Mouse (Mus musculus) right cerebral cortex, postnatal 4 days (tissue): ENCODE data around the gene Plbd2.
A peak's percentile ranks its signal among the peaks of the same experiment; 100 is the strongest.

Experiments
- DNase-seq: peaks from one replicate; pipeline ENCODE4 v3.0.0-alpha.2; 2022

Plbd2 gene

GRCm38 (mm10) chr5:120503144-120503795, at the start of gene Plbd2:
Gene Plbd2 (minus strand): TSS chr5:120503625.
- DNase-seq: peak; percentile 95

- no peak for DNase-seq
Observed at GRCm38 (mm10) chr5:120550673-120551072, 47.2 kb upstream of the Plbd2 start.

GRCm38 (mm10) chr5:120550137-120550536, 46.7 kb upstream of the Plbd2 start:
- no peak for DNase-seq

DNA sequence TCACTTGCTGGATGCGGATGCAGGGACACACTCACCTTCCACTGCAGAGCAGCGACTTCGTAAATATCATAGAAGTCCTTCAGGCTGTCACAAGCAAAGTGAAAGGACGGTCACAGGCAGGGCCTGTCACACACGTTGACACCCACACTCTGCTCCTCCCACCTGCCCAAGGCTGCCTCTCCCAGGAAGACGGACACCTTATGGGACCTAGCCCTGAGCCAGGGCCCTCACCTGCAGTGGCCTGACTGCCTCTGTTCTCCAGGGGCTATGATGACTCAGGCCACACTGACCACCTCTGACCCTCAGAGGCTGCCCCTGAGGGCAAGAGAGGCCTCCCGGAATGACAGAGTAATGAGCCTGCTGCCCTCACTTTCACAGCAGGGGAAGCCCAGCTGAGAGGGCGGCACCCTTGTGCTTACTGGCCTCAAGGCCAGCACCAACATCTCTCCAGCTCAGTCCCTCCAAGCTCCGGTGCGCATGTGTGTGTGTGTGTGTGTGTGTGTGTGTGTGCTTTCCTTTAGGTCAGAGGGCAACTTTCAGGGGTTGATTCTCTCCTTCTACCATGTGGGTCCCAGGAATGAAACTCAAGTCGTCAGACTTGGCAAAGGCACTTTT, 44.9 kb upstream of the Plbd2 start:
- DNase-seq: no peak

DNA sequence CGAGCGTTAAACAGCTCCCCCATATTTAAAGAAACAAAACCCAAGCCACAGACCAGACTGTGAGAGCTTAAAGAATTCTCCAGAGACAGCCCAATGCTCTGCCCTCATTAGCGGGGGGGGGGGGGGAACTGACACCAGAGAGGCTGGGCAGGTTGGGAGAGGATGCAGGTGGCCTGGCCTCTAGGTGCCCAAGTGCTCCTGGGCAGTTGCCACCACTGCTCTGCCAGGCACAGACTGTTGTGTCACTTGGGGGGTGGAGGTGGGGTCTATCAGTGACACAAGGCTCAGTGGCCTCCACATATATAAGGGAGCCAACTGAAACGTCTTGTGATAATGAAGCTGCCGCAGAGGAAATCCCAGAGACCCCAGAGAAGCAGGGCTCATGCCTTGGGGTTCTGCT, 33.2 kb upstream of the Plbd2 start:
- DNase-seq: no peak

GRCm38 (mm10) chr5:120536046-120536445, 32.6 kb upstream of the Plbd2 start:
- peak; percentile 26 for DNase-seq

GRCm38 (mm10) chr5:120534686-120535075, 31.3 kb upstream of the Plbd2 start:
- no peak for DNase-seq

GRCm38 (mm10) chr5:120534071-120534685, 30.8 kb upstream of the Plbd2 start:
- no peak for DNase-seq

DNA sequence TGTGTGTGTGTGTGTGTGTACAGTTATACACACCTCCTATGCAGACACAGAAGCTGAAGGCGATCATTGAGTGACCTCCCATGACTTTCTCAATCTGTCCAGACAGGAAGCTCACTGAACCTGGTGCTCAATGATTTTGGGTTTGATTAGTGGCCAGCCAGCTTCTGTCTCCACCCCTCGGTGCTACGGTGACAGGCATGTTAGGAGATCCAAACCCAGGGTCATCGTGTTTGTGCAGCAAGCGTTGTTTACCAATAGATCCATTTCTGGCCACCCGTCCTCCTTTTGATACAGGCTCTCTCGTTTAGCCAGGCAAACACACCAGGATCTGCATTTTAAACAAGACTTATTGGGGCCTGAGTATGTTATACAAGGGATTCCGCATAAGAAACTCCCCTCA, 28.2 kb upstream of the Plbd2 start:
- DNase-seq: no peak

GRCm38 (mm10) chr5:120527296-120527964, 24.0 kb upstream of the Plbd2 start:
- DNase-seq: no peak

DNA sequence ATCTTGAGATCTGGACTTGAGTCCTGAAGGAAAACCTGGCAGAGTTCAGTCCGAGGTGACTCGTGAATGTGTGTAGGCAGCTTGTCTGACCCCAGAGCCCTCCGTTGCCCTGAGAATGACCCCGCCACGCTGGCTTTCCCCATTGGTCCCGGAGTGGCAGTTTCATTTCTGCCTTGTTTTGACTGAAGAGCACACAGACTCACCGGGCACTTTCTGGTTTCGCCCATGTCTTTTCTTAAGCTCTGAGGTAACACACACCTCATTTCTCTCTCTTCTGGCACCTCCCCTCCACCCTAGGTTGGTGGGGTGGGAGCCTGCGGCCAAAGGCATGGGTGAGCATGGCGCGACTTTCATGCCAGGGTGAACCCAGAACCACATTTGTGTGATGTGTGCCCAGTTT, 22.9 kb upstream of the Plbd2 start:
- no peak for DNase-seq

- no peak for DNase-seq
Observed at GRCm38 (mm10) chr5:120525737-120526136, 22.3 kb upstream of the Plbd2 start.

DNA sequence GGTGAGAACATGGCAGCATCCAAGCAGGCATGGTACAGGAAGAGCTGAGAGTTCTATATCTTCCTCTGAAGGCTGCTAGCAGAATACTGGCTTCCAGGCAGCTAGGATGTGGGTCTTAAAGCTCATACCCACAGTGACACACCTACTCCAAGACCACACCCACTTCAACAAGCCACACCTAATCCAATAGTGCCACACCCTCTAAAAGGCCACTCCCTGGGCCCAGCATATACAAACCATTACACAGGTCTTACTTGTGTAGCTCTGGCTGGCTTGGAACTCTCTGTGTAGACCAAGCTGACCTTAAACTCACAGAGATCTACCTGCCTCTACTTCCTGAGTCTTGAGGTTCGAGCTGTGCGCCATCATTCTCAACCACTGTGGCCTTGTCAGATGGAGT, 21.3 kb upstream of the Plbd2 start:
- no peak for DNase-seq

GRCm38 (mm10) chr5:120522649-120523048, 19.2 kb upstream of the Plbd2 start:
- no peak for DNase-seq

- no peak for DNase-seq
Observed at GRCm38 (mm10) chr5:120517552-120517951, 14.1 kb upstream of the Plbd2 start.

- no peak for DNase-seq
Observed at GRCm38 (mm10) chr5:120516221-120516984, 13.0 kb upstream of the Plbd2 start.

DNA sequence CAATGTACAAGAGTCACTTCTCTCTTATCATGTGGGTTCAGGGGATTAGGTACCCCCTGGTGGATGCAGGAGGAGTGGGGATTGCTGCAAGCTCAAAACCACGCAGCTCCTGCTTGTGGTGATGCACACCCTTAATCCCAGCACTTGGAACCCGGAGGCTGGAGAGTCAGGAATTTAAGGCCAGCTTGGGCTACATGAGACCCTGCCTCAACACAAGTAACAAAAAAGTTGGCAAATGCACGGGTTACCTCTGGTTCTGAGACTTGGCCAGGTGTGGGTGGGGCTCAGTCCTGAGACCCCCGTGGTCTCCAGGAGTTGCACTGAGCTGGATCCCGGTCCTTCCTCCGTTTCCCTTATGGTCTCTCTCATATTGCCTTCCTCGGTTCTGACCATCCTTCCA, 12.0 kb upstream of the Plbd2 start:
- DNase-seq: no peak

GRCm38 (mm10) chr5:120514754-120515153, 11.3 kb upstream of the Plbd2 start:
- peak; percentile 26 for DNase-seq

- DNase-seq: no peak
Observed at GRCm38 (mm10) chr5:120514031-120514677, 10.7 kb upstream of the Plbd2 start.

DNA sequence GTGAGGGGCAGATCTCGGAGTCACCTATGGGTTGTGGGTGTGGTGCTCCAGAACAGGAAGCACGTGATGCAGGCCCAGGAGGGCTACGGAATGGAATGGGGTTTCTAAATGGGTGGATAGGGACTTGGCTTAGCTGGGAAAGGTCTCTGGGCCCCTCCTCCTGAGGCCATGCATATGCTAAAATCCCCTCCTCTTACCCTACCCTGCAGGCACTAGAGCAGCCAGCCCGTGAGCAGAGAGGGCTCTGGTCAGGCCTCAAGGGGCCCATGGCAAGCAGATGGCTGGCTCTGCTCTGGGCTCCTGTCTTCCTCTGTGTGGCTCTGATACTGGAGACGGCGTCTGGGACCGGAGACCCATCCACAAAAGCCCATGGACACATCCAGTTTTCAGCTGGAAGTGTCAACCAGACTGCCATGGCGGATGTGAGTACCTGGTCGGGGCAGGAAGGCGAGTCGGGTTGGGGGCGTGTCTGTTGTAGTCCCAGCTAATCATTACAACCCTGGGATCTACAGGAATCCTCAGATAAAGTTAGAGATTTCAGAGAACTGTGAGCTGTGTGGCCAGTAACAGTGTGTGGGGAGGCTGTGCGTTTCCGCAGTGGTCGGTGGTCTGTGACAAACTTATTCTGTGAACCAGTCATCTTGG, 9.6 kb upstream of the Plbd2 start:
- DNase-seq: no peak

- no peak for DNase-seq
Observed at GRCm38 (mm10) chr5:120511643-120512220, 8.3 kb upstream of the Plbd2 start.
